Mouse (Mus musculus): ENCODE results near the gene Oas1d.
"Not testable (repeated sequence)": the region's sequence is repeated elsewhere in the genome, so short reads cannot be mapped to it uniquely, and the experiment has no call there.

The Oas1d gene

GRCm38 (mm10) chr5:120914204-120914603, at the start of gene Oas1d:
Gene Oas1d (plus strand): TSS chr5:120914536.
- not testable (repeated sequence) for DNase-seq (ENCODE audit: low spot score)

DNA sequence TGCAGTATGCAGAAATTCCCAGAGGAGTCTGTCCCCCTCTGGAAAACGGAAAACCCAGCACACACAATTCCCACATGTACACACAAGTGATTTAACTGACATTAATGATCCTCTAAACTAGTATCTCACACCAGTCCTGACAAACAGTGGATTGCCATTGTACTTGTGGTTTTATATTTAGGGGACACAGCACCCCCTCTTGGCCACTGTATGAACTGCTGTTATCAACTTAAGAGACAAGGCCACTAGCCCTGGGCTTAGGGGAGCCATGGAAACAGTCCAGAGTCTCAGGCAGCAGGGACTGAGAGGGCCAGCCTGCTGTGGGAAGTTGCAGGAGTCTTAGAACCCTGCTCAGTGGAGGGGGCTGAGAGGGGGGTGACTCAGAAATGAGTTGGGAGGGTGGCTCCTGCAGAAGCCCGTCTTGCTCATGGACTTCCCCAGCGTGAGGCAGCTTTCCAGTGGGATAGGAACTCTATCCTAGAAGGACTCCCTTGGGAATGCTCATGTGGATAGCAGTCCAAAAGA, 48.9 kb upstream of the Oas1d start:
- DNase-seq (ENCODE audit: low spot score), result no peak

GRCm38 (mm10) chr5:120869436-120870015, 44.8 kb upstream of the Oas1d start:
- DNase-seq (ENCODE audit: low spot score), result no peak

GRCm38 (mm10) chr5:120870081-120870480, 44.3 kb upstream of the Oas1d start:
- no peak for DNase-seq (ENCODE audit: low spot score)

DNA sequence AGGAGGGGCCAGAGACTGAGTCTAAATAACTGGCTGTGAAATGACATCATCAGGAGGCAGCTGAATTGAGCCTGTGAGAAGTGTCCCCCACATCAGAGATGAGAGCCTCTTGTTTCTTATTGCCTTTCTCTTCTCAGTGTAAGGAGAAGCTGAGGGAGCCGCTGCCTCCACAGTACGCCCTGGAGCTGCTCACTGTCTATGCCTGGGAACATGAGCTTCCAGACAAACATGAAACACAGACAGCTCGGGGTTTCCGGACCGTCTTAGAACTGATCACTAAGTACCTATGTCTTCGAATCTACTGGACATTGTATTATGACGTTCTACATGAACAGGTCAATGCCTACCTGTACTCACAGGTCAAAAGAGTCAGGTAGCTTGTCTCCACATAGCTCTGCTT, 43.6 kb upstream of the Oas1d start:
- DNase-seq (ENCODE audit: low spot score), result no peak

DNA sequence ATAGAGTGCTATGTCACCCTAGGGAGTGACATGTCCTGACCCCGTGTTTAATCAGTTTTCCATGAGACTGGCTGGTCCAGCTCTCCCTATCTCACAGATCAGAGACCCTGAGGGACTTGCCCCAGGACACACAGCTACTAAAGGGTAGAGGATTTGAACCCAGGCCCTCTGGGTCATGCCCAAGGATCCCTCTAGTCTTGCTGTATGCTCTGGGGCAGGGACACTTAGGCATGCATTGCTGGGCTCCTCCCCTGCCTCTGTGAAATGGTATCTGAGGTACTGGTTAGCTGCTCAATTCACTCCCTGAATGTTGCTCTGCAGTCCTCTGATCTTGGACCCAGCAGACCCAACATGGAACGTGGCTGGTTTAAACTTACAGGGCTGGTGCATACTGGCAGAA, 42.9 kb upstream of the Oas1d start:
- DNase-seq (ENCODE audit: low spot score), result no peak

- not testable (repeated sequence) for DNase-seq (ENCODE audit: low spot score)
These were observed 37.5 kb upstream of the Oas1d start for GRCm38 (mm10) chr5:120876839-120877238.

GRCm38 (mm10) chr5:120877407-120877806, 36.9 kb upstream of the Oas1d start:
- not testable (repeated sequence) for DNase-seq (ENCODE audit: low spot score)

DNA sequence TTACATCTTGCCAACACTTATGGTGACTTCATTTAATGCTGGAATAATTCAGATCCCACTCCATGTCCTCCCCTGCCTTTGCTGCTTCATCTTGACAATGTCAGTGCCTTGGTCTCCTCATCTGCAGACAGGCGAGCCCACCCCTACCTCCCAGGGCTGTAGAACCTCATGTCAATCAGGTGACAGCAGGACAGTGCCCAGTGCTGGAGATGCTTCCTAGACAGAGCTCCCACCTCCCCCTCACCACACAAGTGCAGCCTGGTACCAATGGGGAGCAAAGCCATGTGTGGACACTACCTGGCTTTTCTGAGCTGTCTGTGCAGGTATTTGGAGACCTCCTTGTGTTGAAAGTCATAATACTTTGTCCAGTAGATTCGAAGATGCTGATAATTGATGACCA, 35.5 kb upstream of the Oas1d start:
- not testable (repeated sequence) for DNase-seq (ENCODE audit: low spot score)

DNA sequence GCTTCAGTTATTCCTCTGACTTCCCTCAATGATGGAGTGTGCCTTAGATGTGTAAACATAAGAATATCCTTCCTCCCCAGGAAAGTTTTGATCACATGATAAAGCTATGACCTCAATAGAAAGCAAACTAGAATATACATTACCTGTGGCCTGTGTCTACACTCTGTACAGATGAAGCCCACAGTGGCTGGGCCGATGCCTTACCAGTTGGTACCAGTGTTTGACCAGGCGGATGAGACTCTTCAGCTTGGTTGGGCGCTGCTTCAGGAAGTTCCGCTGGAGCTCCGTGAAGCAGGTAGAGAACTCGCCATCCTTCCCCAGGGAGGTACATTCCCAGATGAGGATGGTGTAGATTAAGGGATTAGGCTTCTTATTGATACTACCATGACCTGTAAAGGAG, 32.7 kb upstream of the Oas1d start:
- DNase-seq (ENCODE audit: low spot score), result not testable (repeated sequence)

DNA sequence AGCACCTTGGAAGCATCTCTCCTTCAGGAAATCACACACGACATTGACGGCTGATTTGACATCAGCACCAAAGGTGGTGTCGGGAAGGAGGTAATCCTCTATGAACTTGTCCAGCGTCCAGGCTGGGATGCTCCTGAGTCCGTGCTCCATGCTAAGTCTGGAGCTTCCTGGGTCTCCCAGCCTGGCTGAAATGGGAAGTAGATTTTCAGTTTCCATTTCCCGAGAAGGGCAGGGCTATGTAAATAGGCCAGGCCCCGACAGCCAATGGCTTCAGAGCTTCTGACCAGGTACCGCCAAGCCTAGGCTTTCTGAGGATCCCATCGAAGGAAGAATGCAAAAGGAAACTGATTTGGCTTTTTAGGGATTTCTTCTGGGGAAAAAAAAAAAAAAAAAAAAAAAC, 26.9 kb upstream of the Oas1d start, which contains the start of gene Oas1g:
Gene Oas1g, minus strand, starts transcription at position 201 of the 400 bp plus-strand sequence.
- not testable (repeated sequence) for DNase-seq (ENCODE audit: low spot score)

- no peak for DNase-seq (ENCODE audit: low spot score)
These were observed 26.5 kb upstream of the Oas1d start for GRCm38 (mm10) chr5:120887831-120888230.

- not testable (repeated sequence) for DNase-seq (ENCODE audit: low spot score)
These were observed 26.0 kb upstream of the Oas1d start for GRCm38 (mm10) chr5:120888294-120888815.

GRCm38 (mm10) chr5:120890026-120890425, 24.3 kb upstream of the Oas1d start:
- no peak for DNase-seq (ENCODE audit: low spot score)

- no peak for DNase-seq (ENCODE audit: low spot score)
These were observed 23.3 kb upstream of the Oas1d start for GRCm38 (mm10) chr5:120890991-120891390.

DNA sequence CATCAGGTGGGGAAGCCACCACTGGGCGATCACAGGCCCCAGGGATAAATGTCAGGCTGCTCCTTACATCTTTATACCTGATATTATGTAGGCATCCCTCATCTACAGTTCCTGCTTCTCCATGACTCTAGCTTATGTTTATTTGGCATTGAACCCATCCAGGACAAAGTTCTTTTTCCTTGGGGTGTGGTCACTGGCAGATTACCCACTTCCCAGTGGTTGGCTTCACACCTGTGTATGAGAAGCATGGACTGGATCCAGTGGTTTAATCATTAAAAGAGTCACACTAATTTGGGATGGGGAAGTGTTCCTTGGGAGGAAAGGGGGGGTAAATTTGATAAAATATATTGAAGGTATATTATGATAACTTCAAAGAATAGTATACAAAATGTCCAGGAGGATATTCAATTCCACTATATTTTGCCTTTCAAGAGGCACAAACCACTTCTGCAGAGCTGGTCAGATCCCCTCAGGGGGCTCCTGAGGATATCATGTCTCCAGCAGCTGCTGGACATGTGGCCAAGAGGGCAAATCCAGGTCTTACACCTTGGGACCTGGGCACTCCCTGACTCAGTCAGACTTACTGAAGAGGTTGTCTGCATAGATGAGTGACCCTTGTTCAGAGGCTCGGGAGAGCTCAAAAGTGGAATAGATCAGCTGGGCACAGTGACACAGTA, 22.6 kb upstream of the Oas1d start:
- not testable (repeated sequence) for DNase-seq (ENCODE audit: low spot score)

GRCm38 (mm10) chr5:120892243-120892660, 22.1 kb upstream of the Oas1d start:
- DNase-seq (ENCODE audit: low spot score), result no peak

DNA sequence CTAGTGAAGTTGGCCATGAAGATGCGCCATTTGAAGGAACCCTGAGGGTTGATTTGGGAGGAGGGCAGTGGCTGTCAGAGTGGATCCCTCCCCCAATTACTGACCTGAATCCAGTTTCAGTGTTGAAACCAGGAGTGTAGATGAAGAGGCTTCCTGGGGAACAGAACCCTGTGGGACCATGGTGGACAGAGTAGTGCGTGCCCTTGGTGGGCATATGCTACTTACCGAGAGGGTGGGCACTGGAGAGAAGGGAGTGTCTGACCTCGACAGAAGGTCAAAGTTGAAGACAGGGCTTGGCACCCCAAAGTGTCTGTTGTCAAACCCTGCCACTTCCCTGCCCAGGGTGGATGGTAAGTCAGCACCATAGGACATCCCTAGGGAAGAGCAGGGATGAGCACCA, 20.5 kb upstream of the Oas1d start:
- not testable (repeated sequence) for DNase-seq (ENCODE audit: low spot score)

GRCm38 (mm10) chr5:120894692-120895091, 19.6 kb upstream of the Oas1d start:
- not testable (repeated sequence) for DNase-seq (ENCODE audit: low spot score)

DNA sequence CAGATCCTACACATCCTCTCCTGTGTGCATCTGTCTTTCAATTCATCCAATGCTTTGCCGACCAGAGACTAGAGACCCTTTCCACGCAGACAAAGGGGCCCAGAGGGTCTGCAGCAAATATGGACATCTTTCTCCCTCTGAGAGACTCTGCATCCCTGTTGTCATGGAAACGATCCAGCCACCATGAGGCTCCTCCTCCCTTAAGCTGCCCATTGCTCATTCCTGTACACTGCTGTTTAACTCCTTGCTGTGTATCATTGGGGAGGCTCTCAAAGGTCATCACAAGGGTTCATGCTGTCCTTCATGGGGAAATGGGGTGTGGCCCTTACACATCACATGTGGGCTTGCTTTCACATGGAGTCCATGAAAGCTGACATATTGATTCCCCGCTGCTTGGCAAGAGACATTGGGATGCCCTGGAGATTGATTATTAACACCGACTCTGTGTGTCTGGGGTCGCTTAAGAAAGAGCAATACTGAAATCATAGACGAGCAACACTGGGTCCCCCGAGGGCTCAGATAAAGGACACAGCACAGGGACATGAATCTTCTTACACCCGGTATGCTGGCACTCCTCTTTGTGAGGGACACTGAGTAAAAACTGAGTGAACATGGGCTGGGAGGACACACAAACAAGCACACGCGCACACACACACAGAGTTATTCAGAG, 19.0 kb upstream of the Oas1d start:
- DNase-seq (ENCODE audit: low spot score), result no peak

- DNase-seq (ENCODE audit: low spot score), result no peak
These were observed 16.0 kb upstream of the Oas1d start for GRCm38 (mm10) chr5:120898307-120898706.

DNA sequence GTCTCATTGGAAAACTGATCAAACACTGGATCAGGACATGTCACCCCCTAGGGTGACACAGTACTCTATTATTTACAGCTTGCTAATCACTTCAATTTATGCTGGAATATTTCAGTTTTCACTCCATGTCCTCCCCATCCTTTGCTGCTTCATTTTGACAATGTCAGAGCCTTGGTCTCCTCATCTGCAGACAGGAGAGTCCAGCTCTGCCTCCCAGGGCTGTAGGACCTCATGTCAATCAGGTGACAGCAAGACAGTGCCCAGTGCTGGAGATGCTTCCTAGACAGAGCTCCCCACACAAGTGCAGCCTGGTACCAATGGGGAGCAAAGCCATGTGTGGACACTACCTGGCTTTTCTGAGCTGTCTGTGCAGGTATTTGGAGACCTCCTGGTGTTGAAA, 15.6 kb upstream of the Oas1d start:
- no peak for DNase-seq (ENCODE audit: low spot score)

DNA sequence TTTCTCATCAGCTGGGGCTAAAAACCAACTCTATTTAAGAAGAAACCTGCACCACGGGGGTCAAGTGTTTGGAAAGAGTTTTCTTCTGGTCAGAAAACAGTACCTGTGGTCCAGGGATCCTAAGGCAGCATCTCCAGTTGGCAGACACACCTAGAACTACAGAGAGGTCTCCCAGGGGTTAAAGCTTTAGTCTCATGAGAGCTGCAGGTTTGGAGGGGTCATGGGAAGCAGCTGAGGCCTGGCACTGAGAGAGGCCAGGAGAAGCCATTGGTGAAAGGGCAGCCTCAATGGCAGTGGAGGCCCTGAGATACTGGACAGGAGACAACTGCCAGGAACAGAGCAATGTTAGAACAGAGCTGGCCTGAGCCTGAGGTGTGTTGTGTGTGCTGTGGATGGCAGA, 13.7 kb upstream of the Oas1d start:
- no peak for DNase-seq (ENCODE audit: low spot score)

Measured in spleen, adult 12 weeks (tissue).